In the genomic region with DNA sequence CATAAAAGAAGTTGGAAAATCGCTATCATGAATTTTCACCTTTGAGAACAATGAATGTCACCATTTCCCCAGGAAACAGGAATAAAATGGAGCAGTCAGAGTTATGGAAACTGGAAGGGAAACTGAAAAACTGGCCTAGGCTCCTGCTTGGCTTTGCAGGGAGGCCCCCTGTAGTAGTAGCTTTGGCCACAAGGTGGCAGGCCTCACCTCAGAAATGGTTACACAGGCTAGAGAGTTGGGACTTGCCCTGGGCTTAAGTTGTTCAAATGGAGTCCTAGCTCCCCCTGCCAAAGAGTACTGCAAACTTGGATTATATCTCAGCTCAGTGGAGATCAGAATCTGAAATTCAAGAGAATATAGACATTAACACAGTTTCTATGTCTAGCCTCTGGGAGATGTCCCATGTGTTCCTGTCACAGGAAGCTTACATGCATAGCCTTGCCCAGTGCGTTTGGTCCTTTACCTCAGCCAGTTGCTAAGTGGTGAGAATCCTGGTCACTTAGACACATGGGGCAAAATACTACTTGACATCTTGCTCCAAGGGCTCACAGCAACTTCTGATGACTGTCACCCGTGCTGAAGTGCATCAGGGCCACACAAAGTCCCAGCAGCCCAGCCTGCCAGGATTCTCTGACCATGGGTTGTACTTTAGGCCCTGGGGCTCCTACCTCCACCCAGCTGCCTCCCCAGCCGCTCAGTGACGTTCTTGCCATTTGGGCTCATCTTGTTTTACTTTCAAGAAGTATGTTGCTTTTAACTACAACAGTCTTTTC, we compare ENCODE assay signal across 7 mouse cellular contexts. TPM values are rescaled to one million over a fixed set of nuclear protein-coding genes. Genes with fewer than 3 reads are reported as not detected.
DNase-seq lines count a peak whose midpoint lies in the region; ATAC-seq and TF ChIP-seq lines count a peak whose summit lies in the region.

No protein-coding gene starts in this region.

- no peak overlapping the region for H3K4me3 ChIP-seq in intestine, postnatal 0 days (ENCODE audit: low read depth, low read length)
- no peak overlapping the region for H3K4me3 ChIP-seq in midbrain, embryonic 14.5 days (replicated peaks; ENCODE audit: low read depth, low read length)
- H3K4me3 ChIP-seq in small intestine, adult 2 months (ENCODE audit: low read depth, low read length): no peak overlapping the region

- no peak for TF ChIP-seq POLR2A in small intestine, adult 2 months (IDR thresholded peaks at IDR 0.05; ENCODE audit: low read depth, low read length)

- H3K9me3 ChIP-seq in intestine, postnatal 0 days (ENCODE audit: control insufficient read depth): no peaks in the 10 kb centered on the region
- no peaks in the 10 kb centered on the region for H3K9me3 ChIP-seq in midbrain, embryonic 14.5 days (ENCODE audit: control insufficient read depth, low read length)

- peak; percentile 94 for TF ChIP-seq CTCF in intestine, postnatal 0 days (IDR thresholded peaks at IDR 0.05; ENCODE audit: low read depth)
- TF ChIP-seq CTCF in small intestine, adult 2 months (IDR thresholded peaks at IDR 0.05; ENCODE audit: extremely low read depth, insufficient read length, insufficient replicate concordance, low read depth, low read length): peak; percentile 96; the same call in 1 of the 2 replicates

- peak; percentile 67 for ATAC-seq in intestine, postnatal 0 days
- ATAC-seq in midbrain, embryonic 14.5 days (ENCODE audit: low FRiP score, low TSS enrichment): peak; percentile 71; the same call in 1 of the 2 replicates

- no peak overlapping the region for H3K4me2 ChIP-seq in intestine, postnatal 0 days (replicated peaks; ENCODE audit: low read depth)
- H3K4me2 ChIP-seq in midbrain, embryonic 14.5 days (ENCODE audit: low read length): no peak overlapping the region

- 47% methylated on average over 5 of the region's 5 CpGs for whole genome bisulfite sequencing in intestine, postnatal 0 days
- WGBS in midbrain, embryonic 14.5 days: 60% methylated on average over 5 of the region's 5 CpGs
- 66% methylated on average over 5 of the region's 5 CpGs for WGBS in small intestine, adult 2 months

- intact Hi-C loops in gastrocnemius, postnatal 36 days (cut with DNase I): loop anchor here (1.0 to 5.0 kb wide), 2 partner anchors 147 to 204 kb away; no protein-coding TSS in a partner anchor
- intact Hi-C loops in left cerebral cortex, postnatal 36 days (cut with DNase I): loop anchor here (1.0 kb wide), 1 partner anchor 146 kb away; the partner anchor contains the start of gene Nxn

- peak; percentile 85 to 90 for DNase-seq in adrenal gland, adult 18-20 months (ENCODE audit: low spot score in 2 of 2)
- peak; percentile 85 for DNase-seq in embryo, embryonic 11 days
- peak; percentile 83 to 86 for DNase-seq in gastrocnemius, postnatal 36 days
- peak; percentile 71 to 82 for DNase-seq in left cerebral cortex, postnatal 36 days (ENCODE audit: low spot score in 2 of 2)
- peak; percentile 93 for DNase-seq in midbrain, embryonic 14.5 days

- H3K4me1 ChIP-seq in intestine, postnatal 0 days (replicated peaks; ENCODE audit: control insufficient read depth, insufficient read depth, low read length): no peaks in the 10 kb centered on the region
- no peaks in the 10 kb centered on the region for H3K4me1 ChIP-seq in midbrain, embryonic 14.5 days (ENCODE audit: control insufficient read depth, insufficient read depth, low read length)
- no peaks in the 10 kb centered on the region for H3K4me1 ChIP-seq in small intestine, adult 2 months (ENCODE audit: control insufficient read depth, insufficient read depth, insufficient read length, low read length)

- no peaks in the 10 kb centered on the region for H3K27me3 ChIP-seq in intestine, postnatal 0 days (replicated peaks; ENCODE audit: control insufficient read depth, insufficient read depth, low read length)
- H3K27me3 ChIP-seq in midbrain, embryonic 14.5 days (ENCODE audit: control insufficient read depth, insufficient read depth, low read length): no peaks in the 10 kb centered on the region
- H3K27me3 ChIP-seq in small intestine, adult 2 months (ENCODE audit: control insufficient read depth, insufficient read depth, low read length): no peaks in the 10 kb centered on the region

- H3K36me3 ChIP-seq in intestine, postnatal 0 days (ENCODE audit: control insufficient read depth, insufficient read depth): peaks cover 17% of the 10 kb centered on the region; the same call in 1 of the 2 replicates
- H3K36me3 ChIP-seq in midbrain, embryonic 14.5 days (ENCODE audit: control insufficient read depth, insufficient read depth, low read length): peaks cover 27% of the 10 kb centered on the region
- peaks cover 22% of the 10 kb centered on the region for H3K36me3 ChIP-seq in small intestine, adult 2 months (ENCODE audit: control insufficient read depth, insufficient read depth, low read length)

- H3K27ac ChIP-seq in intestine, postnatal 0 days (ENCODE audit: low read depth, low read length): peak overlapping the region; percentile 35; the same call in 1 of the 2 replicates
- H3K27ac ChIP-seq in midbrain, embryonic 14.5 days (replicated peaks; ENCODE audit: low read depth, low read length): peak overlapping the region; percentile 41; the same call in 1 of the 2 replicates
- H3K27ac ChIP-seq in small intestine, adult 2 months (ENCODE audit: insufficient read depth, low read depth, low read length): 0 out of 2 replicates have a peak overlapping the region, but pooled peaks have one; percentile 8

- H3K9ac ChIP-seq in intestine, postnatal 0 days (ENCODE audit: low read depth, low read length): no peak overlapping the region
- H3K9ac ChIP-seq in midbrain, embryonic 14.5 days (replicated peaks; ENCODE audit: low read length): no peak overlapping the region

RNA-seq across cellular contexts. Expression of gene Glod4, which starts 9.8 kb away (rescaled TPM):
- total RNA-seq in adrenal gland, adult 18-20 months (2021): 100 to 1,000 TPM in 1 of 2 experiments, 10 to 100 TPM in 1; 75.0 to 108 TPM
- total RNA-seq in gastrocnemius, postnatal 36 days (2021): 10 to 100 TPM; 16.6 to 17.2 TPM
- 68.9 and 77.2 TPM in 2 replicates for polyA plus RNA-seq in intestine, postnatal 0 days (2015; fragmentation: Nextera tagmentation; extraction: Ambion mirVana)
- 10 to 100 TPM; 47.7 to 58.2 TPM for total RNA-seq in left cerebral cortex, postnatal 36 days (2021)
- 114 and 141 TPM in 2 replicates for polyA plus RNA-seq in midbrain, embryonic 14.5 days (2014; fragmentation: Nextera tagmentation; extraction: Ambion mirVana)
- 0.44 and 1.6 TPM in 2 replicates for polyA plus RNA-seq in small intestine, adult 2 months (2012; rRNA removed)

RNA-seq across cellular contexts. Expression of gene Mrm3, which starts 9.8 kb away (rescaled TPM):
- 10 to 100 TPM; 19.2 to 21.2 TPM for total RNA-seq in adrenal gland, adult 18-20 months (2021)
- total RNA-seq in gastrocnemius, postnatal 36 days (2021): 10 to 100 TPM; 11.0 to 13.9 TPM
- polyA plus RNA-seq in intestine, postnatal 0 days (2015; fragmentation: Nextera tagmentation; extraction: Ambion mirVana): 8.4 and 8.9 TPM in 2 replicates
- total RNA-seq in left cerebral cortex, postnatal 36 days (2021): 10 to 100 TPM; 17.3 to 17.8 TPM
- polyA plus RNA-seq in midbrain, embryonic 14.5 days (2014; fragmentation: Nextera tagmentation; extraction: Ambion mirVana): 21.0 and 22.7 TPM in 2 replicates
- polyA plus RNA-seq in small intestine, adult 2 months (2012; rRNA removed): 2.5 and 3.1 TPM in 2 replicates

RNA-seq across cellular contexts. Expression of gene Gemin4, which starts 35.9 kb away (rescaled TPM):
- 1 to 10 TPM; 5.1 to 8.9 TPM for total RNA-seq in adrenal gland, adult 18-20 months (2021)
- total RNA-seq in gastrocnemius, postnatal 36 days (2021): 1 to 10 TPM; 1.6 to 4.0 TPM
- 5.7 and 7.5 TPM in 2 replicates for polyA plus RNA-seq in intestine, postnatal 0 days (2015; fragmentation: Nextera tagmentation; extraction: Ambion mirVana)
- total RNA-seq in left cerebral cortex, postnatal 36 days (2021): 1 to 10 TPM; 7.7 to 9.6 TPM
- 13.4 and 20.0 TPM in 2 replicates for polyA plus RNA-seq in midbrain, embryonic 14.5 days (2014; fragmentation: Nextera tagmentation; extraction: Ambion mirVana)
- polyA plus RNA-seq in small intestine, adult 2 months (2012; rRNA removed): 2.6 and 3.7 TPM in 2 replicates

RNA-seq across cellular contexts. Expression of gene Dbil5, which starts 35.9 kb away (rescaled TPM):
- total RNA-seq in adrenal gland, adult 18-20 months (2021): under 1 TPM in 1 of 2 experiments, not detected in 1; 0.60 TPM
- not detected for total RNA-seq in gastrocnemius, postnatal 36 days (2021)
- polyA plus RNA-seq in intestine, postnatal 0 days (2015; fragmentation: Nextera tagmentation; extraction: Ambion mirVana): 0.65 and 0.86 TPM in 2 replicates
- total RNA-seq in left cerebral cortex, postnatal 36 days (2021): 1 to 10 TPM; 1.0 to 1.3 TPM
- polyA plus RNA-seq in midbrain, embryonic 14.5 days (2014; fragmentation: Nextera tagmentation; extraction: Ambion mirVana): 1.1 TPM in 1 of 2 replicates, not detected in the other
- not detected in 2 replicates for polyA plus RNA-seq in small intestine, adult 2 months (2012; rRNA removed)
